Mouse (Mus musculus) forebrain, embryonic 15.5 days (tissue): ENCODE results near the gene Cstb. TPM values are rescaled to one million over a fixed set of nuclear protein-coding genes. Genes with fewer than 3 reads are reported as not detected.

Experiments used
- ATAC-seq: fragments of 200-750 bp; cut with Nextera tagmentation; replicated peaks from 2 replicates; pipeline ENCODE4 v1.8.0; 2017; ENCODE audit warnings: mild to moderate bottlenecking, moderate TSS enrichment, moderate library complexity
- H3K27ac ChIP-seq: fragments of 300-500 bp; sonication (generic); replicated peaks from 2 replicates; pipeline ENCODE4 v1.5.1; 2015; ENCODE audit warnings: mild to moderate bottlenecking, inconsistent platforms
- H3K27me3 ChIP-seq: fragments of 300-500 bp; sonication (generic); 2 replicates; pipeline ENCODE4 v1.6.1; 2015; ENCODE audit warnings: inconsistent platforms
- H3K36me3 ChIP-seq: fragments of 300-500 bp; sonication (generic); 2 replicates; pipeline ENCODE4 v1.6.1; 2015; ENCODE audit warnings: mild to moderate bottlenecking, inconsistent platforms
- H3K4me1 ChIP-seq: fragments of 300-500 bp; sonication (generic); 2 replicates; pipeline ENCODE4 v1.6.1; 2015; ENCODE audit warnings: inconsistent platforms
- H3K4me2 ChIP-seq: fragments of 300-500 bp; sonication (generic); replicated peaks from 2 replicates; pipeline ENCODE4 v1.6.1; 2015; ENCODE audit warnings: mild to moderate bottlenecking, inconsistent platforms
- H3K4me3 ChIP-seq: fragments of 300-500 bp; sonication (generic); 2 replicates; pipeline ENCODE4 v1.5.1; 2015; ENCODE audit warnings: mild to moderate bottlenecking, inconsistent platforms
- H3K9ac ChIP-seq: fragments of 300-500 bp; sonication (generic); replicated peaks from 2 replicates; pipeline ENCODE4 v1.6.1; 2015; ENCODE audit warnings: mild to moderate bottlenecking, inconsistent platforms
- H3K9me3 ChIP-seq: fragments of 300-500 bp; sonication (generic); 2 replicates; pipeline ENCODE4 v1.6.1; 2016; ENCODE audit warnings: inconsistent platforms
- WGBS: fragments of 180-500 bp; shearing (Covaris S2); methylation state at CpG from one replicate; pipeline ENCODE4 v1.1.7; 2015; ENCODE audit warnings: mixed read lengths; 5-methylcytosine and 5-hydroxymethylcytosine counted together
- polyA plus RNA-seq: library from polyadenylated mRNA; unstranded; fragments of >200 nt; fragmentation: Nextera tagmentation; extraction: Ambion mirVana; gene quantifications from 2 replicates; pipeline ENCODE4 v1.2.1, GENCODE M21; 2015

Gene Cstb
- polyA plus RNA-seq, 1 experiment from 2014 or later: 100 TPM

- no peak for ATAC-seq
Observed at GRCm38 (mm10) chr10:78422614-78423013, 2.9 kb upstream of the Cstb start.

GRCm38 (mm10) chr10:78426117-78426735 is 757 bp downstream of the Cstb start:
- H3K9me3 ChIP-seq: no peaks in the 10 kb centered on the region
- ATAC-seq: peak; percentile 30
- H3K9ac ChIP-seq: peak overlapping the region; percentile 91
- peak overlapping the region; percentile 73 for H3K4me2 ChIP-seq
- 49% methylated on average over 6 of the region's 6 CpGs for WGBS
- peaks cover 13% of the 10 kb centered on the region for H3K4me1 ChIP-seq
- H3K27me3 ChIP-seq: no peaks in the 10 kb centered on the region
- peaks cover 11% of the 10 kb centered on the region for H3K36me3 ChIP-seq
- peak overlapping the region; percentile 78 for H3K4me3 ChIP-seq
- peak overlapping the region; percentile 61; the same call in 1 of the 2 replicates for H3K27ac ChIP-seq

More at GRCm38 (mm10) chr10:78422614-78423013, 2.9 kb upstream of the Cstb start:
- no peaks in the 10 kb centered on the region for H3K9me3 ChIP-seq
- H3K4me2 ChIP-seq: no peak overlapping the region
- H3K36me3 ChIP-seq: peaks cover under 1% of the 10 kb centered on the region; the same call in 1 of the 2 replicates
- H3K27ac ChIP-seq: no peak overlapping the region
- no peak overlapping the region for H3K9ac ChIP-seq
- 90% methylated on average over 3 of the region's 3 CpGs for WGBS
- peaks cover 13% of the 10 kb centered on the region for H3K4me1 ChIP-seq
- H3K27me3 ChIP-seq: no peaks in the 10 kb centered on the region
- no peak overlapping the region for H3K4me3 ChIP-seq

- Histone ChIP-seq H3K9ac (no peak overlapping the region), H3K4me2 (no peak overlapping the region), H3K27ac (no peak overlapping the region), H3K9me3 (no peaks in the 10 kb centered on the region), H3K36me3 (peaks cover 11% of the 10 kb centered on the region), H3K4me1 (peaks cover 13% of the 10 kb centered on the region), H3K4me3 (no peak overlapping the region), H3K27me3 (no peaks in the 10 kb centered on the region)
- no peak for ATAC-seq
- 89% methylated on average over 11 of the region's 11 CpGs for WGBS
Observed at GRCm38 (mm10) chr10:78428070-78428469, 2.6 kb downstream of the Cstb start.

GRCm38 (mm10) chr10:78429180-78429579 is 3.7 kb downstream of the Cstb start:
- 92% methylated on average over 5 of the region's 5 CpGs for WGBS
- peaks cover 11% of the 10 kb centered on the region for H3K36me3 ChIP-seq

GRCm38 (mm10) chr10:78429776-78430175 is 4.3 kb downstream of the Cstb start:
- H3K4me3 ChIP-seq: no peak overlapping the region
- no peak overlapping the region for H3K9ac ChIP-seq
- peaks cover 11% of the 10 kb centered on the region for H3K36me3 ChIP-seq
- H3K4me2 ChIP-seq: no peak overlapping the region
- H3K4me1 ChIP-seq: peaks cover 13% of the 10 kb centered on the region
- no peak for ATAC-seq
- H3K9me3 ChIP-seq: no peaks in the 10 kb centered on the region
- no peak overlapping the region for H3K27ac ChIP-seq
- WGBS: 92% methylated on average over 2 of the region's 2 CpGs
- H3K27me3 ChIP-seq: no peaks in the 10 kb centered on the region

More at GRCm38 (mm10) chr10:78429180-78429579, 3.7 kb downstream of the Cstb start:
- Histone ChIP-seq H3K9ac (no peak overlapping the region), H3K27me3 (no peaks in the 10 kb centered on the region), H3K4me1 (peaks cover 13% of the 10 kb centered on the region), H3K4me3 (no peak overlapping the region), H3K4me2 (no peak overlapping the region), H3K27ac (no peak overlapping the region), H3K9me3 (no peaks in the 10 kb centered on the region)
- ATAC-seq: no peak

DNA sequence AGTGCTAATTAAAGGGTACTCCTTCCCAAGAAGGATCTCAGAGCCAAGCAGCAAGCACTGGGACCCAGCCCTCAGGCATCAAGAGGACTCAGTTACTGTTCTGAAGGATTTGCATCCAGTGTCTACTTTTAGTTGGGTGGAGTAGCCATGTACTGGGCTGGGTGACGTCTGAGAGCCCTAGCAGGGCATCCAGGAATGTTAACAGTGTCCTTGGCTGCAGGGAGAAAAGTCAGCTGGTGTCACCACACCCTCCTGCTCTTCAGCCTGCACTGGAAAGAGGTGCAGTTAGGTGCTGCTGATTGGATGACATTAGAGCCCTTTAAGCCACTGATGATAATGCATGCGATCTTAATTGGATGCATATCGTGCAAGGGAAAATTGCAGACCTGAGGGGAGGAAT is 7.4 kb downstream of the Cstb start:
- no peak for ATAC-seq
- Histone ChIP-seq H3K9ac (no peak overlapping the region), H3K36me3 (peaks cover 9% of the 10 kb centered on the region), H3K4me1 (no peaks in the 10 kb centered on the region), H3K4me3 (no peak overlapping the region), H3K27ac (no peak overlapping the region), H3K27me3 (no peaks in the 10 kb centered on the region), H3K4me2 (no peak overlapping the region), H3K9me3 (no peaks in the 10 kb centered on the region)
- WGBS: 67% methylated on average over 3 of the region's 3 CpGs

- no peak overlapping the region for H3K4me2 ChIP-seq
- peak overlapping the region; percentile 43; the same call in 1 of the 2 replicates for H3K27ac ChIP-seq
- H3K4me1 ChIP-seq: no peaks in the 10 kb centered on the region
- no peaks in the 10 kb centered on the region for H3K36me3 ChIP-seq
- H3K4me3 ChIP-seq: no peak overlapping the region
- 21% methylated on average over 5 of the region's 5 CpGs for WGBS
- H3K9ac ChIP-seq: no peak overlapping the region
- peak; percentile 36 for ATAC-seq
- H3K27me3 ChIP-seq: no peaks in the 10 kb centered on the region
- H3K9me3 ChIP-seq: no peaks in the 10 kb centered on the region
Observed at GRCm38 (mm10) chr10:78438094-78438493, 12.6 kb downstream of the Cstb start.

GRCm38 (mm10) chr10:78439550-78439949 is 14.1 kb downstream of the Cstb start:
- Histone ChIP-seq H3K27me3 (no peaks in the 10 kb centered on the region), H3K4me2 (no peak overlapping the region), H3K4me3 (no peak overlapping the region), H3K27ac (no peak overlapping the region), H3K9ac (no peak overlapping the region), H3K9me3 (no peaks in the 10 kb centered on the region), H3K36me3 (no peaks in the 10 kb centered on the region), H3K4me1 (no peaks in the 10 kb centered on the region)
- no peak for ATAC-seq
- WGBS: 67% methylated on average over 5 of the region's 5 CpGs

- Histone ChIP-seq H3K4me2 (no peak overlapping the region), H3K9ac (no peak overlapping the region), H3K27ac (no peak overlapping the region), H3K4me1 (no peaks in the 10 kb centered on the region), H3K36me3 (no peaks in the 10 kb centered on the region), H3K9me3 (no peaks in the 10 kb centered on the region), H3K4me3 (no peak overlapping the region), H3K27me3 (no peaks in the 10 kb centered on the region)
- 91% methylated on average over 7 of the region's 7 CpGs for WGBS
- ATAC-seq: no peak
Observed at GRCm38 (mm10) chr10:78439990-78440389, 14.5 kb downstream of the Cstb start.

DNA sequence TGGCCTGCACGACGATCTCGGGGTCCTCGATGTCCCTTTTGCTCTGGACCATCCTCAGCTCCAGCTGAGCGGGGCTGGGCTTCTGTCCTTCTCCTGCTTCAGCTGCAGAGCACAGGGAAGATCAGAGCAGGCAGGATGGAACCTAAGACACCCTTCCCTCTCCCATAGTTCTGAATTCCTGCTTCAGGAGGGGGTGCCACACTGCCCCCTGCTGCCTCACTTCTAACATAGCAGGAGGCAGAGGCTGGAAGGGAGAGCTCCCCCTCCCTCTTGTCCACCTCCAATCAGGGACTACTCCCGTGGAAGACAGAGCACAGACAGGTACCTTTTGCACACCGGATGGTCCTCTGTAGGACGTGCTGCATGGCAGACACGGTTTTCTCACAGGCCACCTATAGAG is 15.3 kb downstream of the Cstb start:
- ATAC-seq: no peak
- WGBS: 69% methylated on average over 9 of the region's 9 CpGs
- H3K9ac ChIP-seq: no peak overlapping the region

GRCm38 (mm10) chr10:78441606-78442005 is 16.1 kb downstream of the Cstb start:
- H3K9me3 ChIP-seq: no peaks in the 10 kb centered on the region
- ATAC-seq: no peak
- no peaks in the 10 kb centered on the region for H3K27me3 ChIP-seq
- H3K36me3 ChIP-seq: peaks cover 4% of the 10 kb centered on the region; the same call in 1 of the 2 replicates
- no peak overlapping the region for H3K27ac ChIP-seq
- H3K4me2 ChIP-seq: no peak overlapping the region
- no peak overlapping the region for H3K9ac ChIP-seq
- H3K4me3 ChIP-seq: no peak overlapping the region
- WGBS: 78% methylated on average over 5 of the region's 5 CpGs
- no peaks in the 10 kb centered on the region for H3K4me1 ChIP-seq

More for the DNA sequence above, 15.3 kb downstream of the Cstb start:
- H3K9me3 ChIP-seq: no peaks in the 10 kb centered on the region
- H3K4me1 ChIP-seq: no peaks in the 10 kb centered on the region
- H3K27ac ChIP-seq: no peak overlapping the region
- H3K36me3 ChIP-seq: no peaks in the 10 kb centered on the region
- H3K4me3 ChIP-seq: no peak overlapping the region
- no peaks in the 10 kb centered on the region for H3K27me3 ChIP-seq
- H3K4me2 ChIP-seq: no peak overlapping the region

DNA sequence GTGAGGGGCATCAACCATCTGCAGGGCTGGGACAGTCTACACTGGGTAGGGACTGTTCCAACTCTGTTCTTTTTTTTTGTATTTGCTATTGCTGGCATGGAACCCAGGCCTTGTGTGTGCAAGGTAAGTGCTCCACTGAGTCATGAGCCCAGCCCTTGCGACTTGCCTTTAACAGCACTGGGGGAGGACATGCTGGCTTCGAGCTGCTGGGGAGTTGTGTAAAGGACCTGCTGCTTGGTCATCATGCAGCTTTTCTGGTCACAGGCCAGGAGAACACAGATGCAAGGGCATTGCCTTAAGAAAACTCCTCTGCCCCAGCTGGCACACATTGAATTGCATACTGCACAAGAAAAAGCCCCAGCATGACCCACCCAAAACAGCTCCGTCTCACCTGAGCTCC is 16.8 kb downstream of the Cstb start:
- ATAC-seq: no peak
- Histone ChIP-seq H3K9ac (no peak overlapping the region), H3K4me2 (no peak overlapping the region), H3K9me3 (no peaks in the 10 kb centered on the region), H3K36me3 (peaks cover 4% of the 10 kb centered on the region; the same call in 1 of the 2 replicates), H3K27ac (no peak overlapping the region), H3K4me3 (no peak overlapping the region), H3K4me1 (no peaks in the 10 kb centered on the region), H3K27me3 (no peaks in the 10 kb centered on the region)
- WGBS: 91% methylated on average over 3 of the region's 3 CpGs

- no peaks in the 10 kb centered on the region for H3K4me1 ChIP-seq
- no peaks in the 10 kb centered on the region for H3K27me3 ChIP-seq
- no peaks in the 10 kb centered on the region for H3K9me3 ChIP-seq
- no peak overlapping the region for H3K4me3 ChIP-seq
- no peak overlapping the region for H3K9ac ChIP-seq
- no peak overlapping the region for H3K27ac ChIP-seq
- 95% methylated on average over 3 of the region's 3 CpGs for WGBS
- no peak for ATAC-seq
- peaks cover 4% of the 10 kb centered on the region; the same call in 1 of the 2 replicates for H3K36me3 ChIP-seq
- no peak overlapping the region for H3K4me2 ChIP-seq
Observed at GRCm38 (mm10) chr10:78446195-78446594, 20.7 kb downstream of the Cstb start.
